Comparison of ENCODE assay signal across 8 mouse cellular contexts in the genomic region with DNA sequence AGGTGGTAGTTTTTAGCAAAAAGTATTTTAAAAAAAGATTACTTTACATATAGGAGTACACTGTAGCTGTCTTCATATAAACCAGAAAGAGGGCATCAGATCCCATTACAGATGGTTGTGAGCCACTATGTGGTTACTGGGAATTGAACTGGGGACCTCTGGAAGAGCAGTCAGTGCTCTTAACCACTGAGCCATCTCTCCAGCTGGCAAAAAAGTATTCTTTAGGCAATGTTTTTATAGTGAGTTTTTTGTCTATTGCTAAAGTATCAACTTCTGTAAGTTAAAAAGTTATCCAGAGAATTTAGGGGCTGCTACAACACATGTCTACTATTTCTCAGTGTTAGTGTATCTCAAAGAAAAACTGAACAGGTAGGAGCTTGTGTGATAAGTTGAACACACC. TPM values are rescaled to one million over a fixed set of nuclear protein-coding genes. Genes with fewer than 3 reads are reported as not detected.
DNase-seq lines count a peak whose midpoint lies in the region; ATAC-seq lines count a peak whose summit lies in the region.
"Had no signal": no experiment of that assay in that cellular context is flagged by ENCODE, and none has a peak within 500 bp of the region (broad histone marks: within the 10 kb centered on the region; RNA-seq: fewer than 3 reads in every experiment).

No protein-coding gene starts in this region.

- no peaks in the 10 kb centered on the region for H3K9me3 ChIP-seq in megakaryocyte, embryonic 14.5 days
- H3K9me3 ChIP-seq in intestine, embryonic 15.5 days = no peaks in the 10 kb centered on the region
- no peaks in the 10 kb centered on the region for H3K9me3 ChIP-seq in neural tube, embryonic 15.5 days (replicated peaks)

- no peak for ATAC-seq in megakaryocyte, adult 5-6 weeks (ENCODE audit: poor library complexity, severe bottlenecking)
- no peak for ATAC-seq in intestine, embryonic 15.5 days
- ATAC-seq in neural tube, embryonic 15.5 days (ENCODE audit: low FRiP score) = no peak

- H3K36me3 ChIP-seq in megakaryocyte, embryonic 14.5 days (replicated peaks; ENCODE audit: low read length) = peaks cover 41% of the 10 kb centered on the region
- H3K36me3 ChIP-seq in intestine, embryonic 15.5 days = peaks cover 6% of the 10 kb centered on the region
- H3K36me3 ChIP-seq in neural tube, embryonic 15.5 days = peaks cover 26% of the 10 kb centered on the region

- H3K27me3 ChIP-seq in megakaryocyte, embryonic 14.5 days (replicated peaks) = no peaks in the 10 kb centered on the region
- no peaks in the 10 kb centered on the region for H3K27me3 ChIP-seq in intestine, embryonic 15.5 days (replicated peaks)
- H3K27me3 ChIP-seq in neural tube, embryonic 15.5 days (replicated peaks) = no peaks in the 10 kb centered on the region

- H3K4me3 ChIP-seq in megakaryocyte, embryonic 14.5 days (replicated peaks) = peak overlapping the region; percentile 97
- H3K4me3 ChIP-seq in intestine, embryonic 15.5 days (replicated peaks) = peak overlapping the region; percentile 75
- H3K4me3 ChIP-seq in neural tube, embryonic 15.5 days (replicated peaks) = no peak overlapping the region

- peak overlapping the region; percentile 93 for H3K27ac ChIP-seq in intestine, embryonic 15.5 days
- H3K27ac ChIP-seq in neural tube, embryonic 15.5 days (replicated peaks) = 0 out of 2 replicates have a peak overlapping the region, but pooled peaks have one; percentile 88

- no peak overlapping the region for H3K9ac ChIP-seq in intestine, embryonic 15.5 days
- H3K9ac ChIP-seq in neural tube, embryonic 15.5 days (replicated peaks) = no peak overlapping the region

- peaks cover 17% of the 10 kb centered on the region for H3K4me1 ChIP-seq in megakaryocyte, embryonic 14.5 days
- H3K4me1 ChIP-seq in intestine, embryonic 15.5 days (replicated peaks) = no peaks in the 10 kb centered on the region
- peaks cover 15% of the 10 kb centered on the region for H3K4me1 ChIP-seq in neural tube, embryonic 15.5 days

- peak overlapping the region; percentile 65 for H3K4me2 ChIP-seq in intestine, embryonic 15.5 days (replicated peaks)
- H3K4me2 ChIP-seq in neural tube, embryonic 15.5 days = peak overlapping the region; percentile 66

- DNase-seq in adipocyte (ENCODE audit: low spot score) = peak; percentile 18
- no peak for DNase-seq in left cerebral cortex, postnatal 14 days (ENCODE audit: low spot score in 2 of 2)
- no peak for DNase-seq in cerebellum, adult 9-10 months
- DNase-seq: heart, adult 11 months had no signal

- intact Hi-C loops in left cerebral cortex, postnatal 14 days (cut with DNase I) = no loop called here

RNA-seq across cellular contexts. Expression of a gene that starts 1.0 kb away (rescaled TPM):
- 0.65 TPM in 1 of 2 replicates, not detected in the other for polyA plus RNA-seq in megakaryocyte, embryonic 14.5 days (2012; ENCODE audit: insufficient read depth, low replicate concordance)
- total RNA-seq in megakaryocyte, adult 5-6 weeks (2015) = 3.5 and 7.1 TPM in 2 replicates
- total RNA-seq in megakaryocyte, adult 5-6 weeks (2017) = 3.5 and 5.3 TPM in 2 replicates
- 6.9 and 7.3 TPM in 2 replicates for polyA plus RNA-seq in intestine, embryonic 15.5 days (2015; fragmentation: Nextera tagmentation; extraction: Ambion mirVana)
- polyA plus RNA-seq in neural tube, embryonic 15.5 days (2015; fragmentation: Nextera tagmentation; extraction: Ambion mirVana) = 7.9 and 8.5 TPM in 2 replicates
- total RNA-seq in left cerebral cortex, postnatal 14 days (2021) = 1 to 10 TPM; 4.9 to 6.3 TPM

RNA-seq across cellular contexts. Expression of a gene that starts 50.0 kb away (rescaled TPM):
- 0.51 TPM in 1 of 2 replicates, not detected in the other for polyA plus RNA-seq in megakaryocyte, embryonic 14.5 days (2012; ENCODE audit: insufficient read depth, low replicate concordance)
- total RNA-seq in megakaryocyte, adult 5-6 weeks (2015) = 67.2 and 73.3 TPM in 2 replicates
- 94.2 and 106 TPM in 2 replicates for total RNA-seq in megakaryocyte, adult 5-6 weeks (2017)
- polyA plus RNA-seq in intestine, embryonic 15.5 days (2015; fragmentation: Nextera tagmentation; extraction: Ambion mirVana) = 19.9 and 23.1 TPM in 2 replicates
- 13.2 and 16.6 TPM in 2 replicates for polyA plus RNA-seq in neural tube, embryonic 15.5 days (2015; fragmentation: Nextera tagmentation; extraction: Ambion mirVana)
- 10 to 100 TPM; 78.5 to 82.9 TPM for total RNA-seq in left cerebral cortex, postnatal 14 days (2021)
